Mouse (Mus musculus) heart, adult 2 months (tissue): ENCODE results near the gene Nav3.

Experiments used
- CTCF ChIP-seq: fragments of 200-600 bp; IDR thresholded peaks from 2 replicates; pipeline ENCODE4 v1.8.1; 2022; ENCODE audit warnings: antibody characterized with exemption, mild to moderate bottlenecking, moderate library complexity
- EP300 ChIP-seq: fragments of 200-500 bp; IDR thresholded peaks from 2 replicates; pipeline ENCODE4 v1.6.1; 2011; ENCODE audit warnings: low read depth, low read length, control low read depth; ENCODE audit not compliant: insufficient read depth
- POLR2A ChIP-seq: fragments of 200-500 bp; IDR thresholded peaks from 2 replicates; pipeline ENCODE4 v1.6.1; 2011; ENCODE audit warnings: mild to moderate bottlenecking, low read depth, low read length, control low read depth; ENCODE audit not compliant: insufficient read depth

- TF ChIP-seq POLR2A (no peak), CTCF (no peak), EP300 (no peak)
These were observed 15.6 kb downstream of the Nav3 start for GRCm38 (mm10) chr10:110440396-110440795.
